Mouse (Mus musculus): ENCODE measurements around the gene Bend3. TPM values are rescaled to one million over a fixed set of nuclear protein-coding genes. Genes with fewer than 3 reads are reported as not detected.
A peak's percentile ranks its signal among the peaks of the same experiment; 100 is the strongest.

Gene Bend3
- polyA plus RNA-seq (2016; fragmentation: Nextera tagmentation; extraction: Ambion mirVana): 8.3 and 9.6 TPM in 2 replicates

GRCm38 (mm10) chr10:43478751-43479435 lies at the start of gene Bend3:
TSS of gene Bend3 (plus strand) at chr10:43478831.
- no peaks in the 10 kb centered on the region for H3K36me3 ChIP-seq
- WGBS: under 1% methylated on average over 88 of the region's 101 CpGs
- H3K27me3 ChIP-seq (ENCODE audit: insufficient read depth, poor library complexity, severe bottlenecking): no peaks in the 10 kb centered on the region
- H3K9me3 ChIP-seq: no peaks in the 10 kb centered on the region
- DNase-seq (ENCODE audit: low spot score): peak; percentile 65
- peaks cover 69% of the 10 kb centered on the region for H3K4me1 ChIP-seq (replicated peaks)
- H3K4me3 ChIP-seq: peak within 1 kb of the TSS; percentile 88
- peak within 1 kb of the TSS; percentile 100 for H3K27ac ChIP-seq

GRCm38 (mm10) chr10:43430606-43431005 lies 48.0 kb upstream of the Bend3 start:
- Histone ChIP-seq H3K4me3 (no peak overlapping the region), H3K36me3 (peaks cover 10% of the 10 kb centered on the region), H3K4me1 (replicated peaks) (0 out of 2 replicates have a peak, but pooled peaks cover 7% of the 10 kb centered on the region), H3K27me3 (ENCODE audit: insufficient read depth, poor library complexity, severe bottlenecking) (no peaks in the 10 kb centered on the region), H3K9me3 (0 out of 2 replicates have a peak, but pooled peaks cover 3% of the 10 kb centered on the region), H3K27ac (no peak overlapping the region)
- no peak for DNase-seq (ENCODE audit: low spot score)
- 97% methylated on average over 5 of the region's 5 CpGs for WGBS

- Histone ChIP-seq H3K4me3 (no peak overlapping the region), H3K9me3 (0 out of 2 replicates have a peak, but pooled peaks cover 5% of the 10 kb centered on the region), H3K27me3 (ENCODE audit: insufficient read depth, poor library complexity, severe bottlenecking) (no peaks in the 10 kb centered on the region), H3K36me3 (peaks cover 12% of the 10 kb centered on the region), H3K4me1 (replicated peaks) (peaks cover 17% of the 10 kb centered on the region), H3K27ac (no peak overlapping the region)
- no peak for DNase-seq (ENCODE audit: low spot score)
- WGBS: 94% methylated on average over 4 of the region's 4 CpGs
Measured at GRCm38 (mm10) chr10:43434326-43434725, 44.3 kb upstream of the Bend3 start.

GRCm38 (mm10) chr10:43435757-43436156 lies 42.9 kb upstream of the Bend3 start:
- 92% methylated on average over 3 of the region's 3 CpGs for WGBS
- DNase-seq (ENCODE audit: low spot score): no peak
- Histone ChIP-seq H3K4me3 (no peak overlapping the region), H3K27ac (no peak overlapping the region), H3K4me1 (replicated peaks) (peaks cover 31% of the 10 kb centered on the region), H3K9me3 (0 out of 2 replicates have a peak, but pooled peaks cover 5% of the 10 kb centered on the region), H3K27me3 (ENCODE audit: insufficient read depth, poor library complexity, severe bottlenecking) (no peaks in the 10 kb centered on the region), H3K36me3 (peaks cover 12% of the 10 kb centered on the region)

- Histone ChIP-seq H3K4me1 (replicated peaks) (peaks cover 41% of the 10 kb centered on the region), H3K4me3 (no peak overlapping the region), H3K9me3 (0 out of 2 replicates have a peak, but pooled peaks cover 5% of the 10 kb centered on the region), H3K27ac (peak overlapping the region; percentile 78), H3K36me3 (peaks cover 4% of the 10 kb centered on the region; the same call in 1 of the 2 replicates), H3K27me3 (ENCODE audit: insufficient read depth, poor library complexity, severe bottlenecking) (no peaks in the 10 kb centered on the region)
- 12% methylated on average over 7 of the region's 7 CpGs for WGBS
- DNase-seq (ENCODE audit: low spot score): peak; percentile 41
Measured at GRCm38 (mm10) chr10:43439492-43439941, 39.1 kb upstream of the Bend3 start.

GRCm38 (mm10) chr10:43440050-43440449 lies 38.6 kb upstream of the Bend3 start:
- Histone ChIP-seq H3K4me1 (replicated peaks) (peaks cover 41% of the 10 kb centered on the region), H3K36me3 (peaks cover 4% of the 10 kb centered on the region; the same call in 1 of the 2 replicates), H3K4me3 (no peak overlapping the region), H3K27me3 (ENCODE audit: insufficient read depth, poor library complexity, severe bottlenecking) (no peaks in the 10 kb centered on the region), H3K27ac (peak overlapping the region; percentile 78), H3K9me3 (0 out of 2 replicates have a peak, but pooled peaks cover 5% of the 10 kb centered on the region)
- DNase-seq (ENCODE audit: low spot score): peak; percentile 42
- 31% methylated on average over 13 of the region's 13 CpGs for WGBS

- no peaks in the 10 kb centered on the region for H3K27me3 ChIP-seq (ENCODE audit: insufficient read depth, poor library complexity, severe bottlenecking)
- peaks cover 4% of the 10 kb centered on the region; the same call in 1 of the 2 replicates for H3K9me3 ChIP-seq
- peak; percentile 40 for DNase-seq (ENCODE audit: low spot score)
- peak overlapping the region; percentile 78 for H3K27ac ChIP-seq
- no peak overlapping the region for H3K4me3 ChIP-seq
- H3K4me1 ChIP-seq (replicated peaks): peaks cover 41% of the 10 kb centered on the region
- 50% methylated on average over 15 of the region's 15 CpGs for WGBS
- H3K36me3 ChIP-seq: no peaks in the 10 kb centered on the region
Measured at GRCm38 (mm10) chr10:43440981-43441740, 37.5 kb upstream of the Bend3 start.

GRCm38 (mm10) chr10:43448656-43449055 lies 30.0 kb upstream of the Bend3 start:
- no peaks in the 10 kb centered on the region for H3K36me3 ChIP-seq
- H3K4me1 ChIP-seq (replicated peaks): peaks cover 16% of the 10 kb centered on the region
- H3K4me3 ChIP-seq: no peak overlapping the region
- peaks cover 6% of the 10 kb centered on the region; the same call in 1 of the 2 replicates for H3K9me3 ChIP-seq
- WGBS: 94% methylated on average over 3 of the region's 3 CpGs
- DNase-seq (ENCODE audit: low spot score): no peak
- H3K27me3 ChIP-seq (ENCODE audit: insufficient read depth, poor library complexity, severe bottlenecking): no peaks in the 10 kb centered on the region
- H3K27ac ChIP-seq: no peak overlapping the region

- Histone ChIP-seq H3K4me3 (peak overlapping the region; percentile 36), H3K27me3 (ENCODE audit: insufficient read depth, poor library complexity, severe bottlenecking) (no peaks in the 10 kb centered on the region), H3K36me3 (no peaks in the 10 kb centered on the region), H3K4me1 (replicated peaks) (peaks cover 16% of the 10 kb centered on the region), H3K27ac (peak overlapping the region; percentile 62), H3K9me3 (no peaks in the 10 kb centered on the region)
- DNase-seq (ENCODE audit: low spot score): peak; percentile 83
- 29% methylated on average over 16 of the region's 16 CpGs for WGBS
Measured at GRCm38 (mm10) chr10:43451848-43452662, 26.6 kb upstream of the Bend3 start.

- Histone ChIP-seq H3K4me3 (peak overlapping the region; percentile 36), H3K9me3 (0 out of 2 replicates have a peak, but pooled peaks cover 3% of the 10 kb centered on the region), H3K27me3 (ENCODE audit: insufficient read depth, poor library complexity, severe bottlenecking) (no peaks in the 10 kb centered on the region), H3K36me3 (no peaks in the 10 kb centered on the region), H3K4me1 (replicated peaks) (peaks cover 16% of the 10 kb centered on the region), H3K27ac (peak overlapping the region; percentile 62)
- DNase-seq (ENCODE audit: low spot score): no peak
- 20% methylated on average over 5 of the region's 5 CpGs for WGBS
Measured at GRCm38 (mm10) chr10:43452663-43452996, 26.0 kb upstream of the Bend3 start.

GRCm38 (mm10) chr10:43454219-43454618 lies 24.4 kb upstream of the Bend3 start:
- Histone ChIP-seq H3K27me3 (ENCODE audit: insufficient read depth, poor library complexity, severe bottlenecking) (no peaks in the 10 kb centered on the region), H3K9me3 (0 out of 2 replicates have a peak, but pooled peaks cover 6% of the 10 kb centered on the region), H3K4me1 (replicated peaks) (peaks cover 16% of the 10 kb centered on the region), H3K36me3 (no peaks in the 10 kb centered on the region), H3K27ac (no peak overlapping the region), H3K4me3 (no peak overlapping the region)
- 93% methylated on average over 1 of the region's 1 CpGs for WGBS
- DNase-seq (ENCODE audit: low spot score): no peak

GRCm38 (mm10) chr10:43454671-43455070 lies 24.0 kb upstream of the Bend3 start:
- H3K36me3 ChIP-seq: no peaks in the 10 kb centered on the region
- H3K27ac ChIP-seq: no peak overlapping the region
- no peaks in the 10 kb centered on the region for H3K27me3 ChIP-seq (ENCODE audit: insufficient read depth, poor library complexity, severe bottlenecking)
- DNase-seq (ENCODE audit: low spot score): no peak
- 0 out of 2 replicates have a peak, but pooled peaks cover 6% of the 10 kb centered on the region for H3K9me3 ChIP-seq
- 96% methylated on average over 3 of the region's 3 CpGs for WGBS
- no peak overlapping the region for H3K4me3 ChIP-seq
- peaks cover 16% of the 10 kb centered on the region for H3K4me1 ChIP-seq (replicated peaks)

Measured in hindbrain, embryonic 10.5 days (tissue).